8 mouse cellular contexts compared by ENCODE assay signal in the genomic region with DNA sequence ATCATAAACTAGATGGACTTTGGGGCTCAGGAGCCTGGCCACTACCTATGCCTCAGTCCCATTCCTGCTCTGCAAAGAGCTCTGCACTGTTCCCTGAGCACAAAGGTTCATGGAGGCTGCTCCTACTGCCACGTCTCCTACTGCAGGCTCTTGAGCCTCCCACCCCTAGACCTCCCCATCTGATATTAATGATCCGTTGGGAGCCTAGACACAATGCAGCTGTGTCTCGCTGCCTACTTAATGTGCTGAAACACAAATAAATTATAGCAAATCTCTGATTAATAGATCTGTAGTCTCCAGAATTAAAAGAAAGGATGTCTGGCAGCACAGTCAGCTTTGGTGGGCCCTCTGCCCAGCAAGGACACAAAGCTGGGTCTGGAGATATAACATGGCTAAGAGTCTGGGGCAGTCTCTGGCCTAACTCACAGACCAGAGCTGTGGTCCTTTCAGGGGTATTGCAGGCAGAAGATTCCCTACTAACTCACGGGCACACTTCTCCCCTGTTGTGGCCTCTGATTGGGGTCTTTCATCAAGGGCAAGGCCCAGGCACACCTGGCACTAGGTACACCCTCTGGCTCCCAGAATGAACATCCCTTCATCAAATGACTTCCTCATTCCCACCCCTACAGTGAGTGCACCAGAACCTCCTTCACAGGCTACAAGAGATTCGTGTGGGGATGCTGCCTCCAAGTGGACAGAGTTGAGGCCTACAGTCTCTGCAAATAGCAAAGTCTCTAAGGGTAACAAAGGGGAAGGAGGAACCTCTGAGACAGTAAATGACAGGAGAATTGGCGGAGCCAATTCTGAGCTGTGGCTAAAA. TPM values are rescaled to one million over a fixed set of nuclear protein-coding genes. Genes with fewer than 3 reads are reported as not detected.
DNase-seq lines count a peak whose midpoint lies in the region; ATAC-seq and TF ChIP-seq lines count a peak whose summit lies in the region.

No protein-coding gene starts in this region.

- DNase-seq in MEL-GATA-1-ER (ENCODE audit: extremely low read depth, low read depth): peak; percentile 80
- peak; percentile 82 for DNase-seq in cerebellum, adult 11 months
- DNase-seq in forebrain, embryonic 14.5 days (ENCODE audit: low spot score): peak; percentile 91
- DNase-seq in layer of hippocampus, adult 8-10 months (ENCODE audit: low spot score in 2 of 2): peak; percentile 64 to 81
- DNase-seq in ovary, postnatal 10 days (ENCODE audit: low spot score): peak; percentile 42
- peak; percentile 66 for DNase-seq in thymus, adult 2 months

- no peaks in the 10 kb centered on the region for H3K27me3 ChIP-seq in forebrain, embryonic 14.5 days (replicated peaks; ENCODE audit: control insufficient read depth, insufficient read depth, low read length)
- no peaks in the 10 kb centered on the region for H3K27me3 ChIP-seq in lung, embryonic 15.5 days
- no peaks in the 10 kb centered on the region for H3K27me3 ChIP-seq in thymus, adult 2 months (ENCODE audit: control insufficient read depth, insufficient read depth, low read length)

- H3K4me3 ChIP-seq in forebrain, embryonic 14.5 days (ENCODE audit: low read depth, low read length): no peak overlapping the region
- no peak overlapping the region for H3K4me3 ChIP-seq in lung, embryonic 15.5 days
- no peak overlapping the region for H3K4me3 ChIP-seq in thymus, adult 2 months (ENCODE audit: control insufficient read depth, insufficient read depth, low read length)

- no peaks in the 10 kb centered on the region for H3K9me3 ChIP-seq in forebrain, embryonic 14.5 days (replicated peaks; ENCODE audit: control insufficient read depth, low read length)
- no peaks in the 10 kb centered on the region for H3K9me3 ChIP-seq in lung, embryonic 15.5 days

- no peak overlapping the region for H3K4me2 ChIP-seq in forebrain, embryonic 14.5 days (ENCODE audit: low read length)
- H3K4me2 ChIP-seq in lung, embryonic 15.5 days: no peak overlapping the region

- WGBS in forebrain, embryonic 14.5 days: 44% methylated on average over 6 of the region's 6 CpGs
- WGBS in lung, embryonic 15.5 days: 50% methylated on average over 6 of the region's 6 CpGs
- 65% methylated on average over 6 of the region's 6 CpGs for WGBS in thymus, adult 2 months

- H3K4me1 ChIP-seq in forebrain, embryonic 14.5 days (ENCODE audit: control insufficient read depth, insufficient read depth, low read length): no peaks in the 10 kb centered on the region
- no peaks in the 10 kb centered on the region for H3K4me1 ChIP-seq in lung, embryonic 15.5 days
- H3K4me1 ChIP-seq in thymus, adult 2 months (replicated peaks; ENCODE audit: control insufficient read depth, insufficient read depth, low read length): no peaks in the 10 kb centered on the region; the same call in 1 of the 2 replicates

- peak; percentile 93 for ATAC-seq in forebrain, embryonic 14.5 days
- peak; percentile 93 to 97 for ATAC-seq in hematopoietic stem cell, adult 5-6 weeks (replicated peaks in 1 of 2; ENCODE audit: insufficient read depth in 1 of 2, low FRiP score in 2 of 2, low TSS enrichment in 1 of 2, low read depth in 1 of 2, poor library complexity in 2 of 2, severe bottlenecking in 2 of 2)
- ATAC-seq in lung, embryonic 15.5 days (ENCODE audit: borderline replicate concordance, extremely low read depth, low FRiP score, low TSS enrichment): peak; percentile 56; the same call in 1 of the 2 replicates

- H3K9ac ChIP-seq in forebrain, embryonic 14.5 days (ENCODE audit: low read length): no peak overlapping the region
- no peak overlapping the region for H3K9ac ChIP-seq in lung, embryonic 15.5 days

- no peak overlapping the region for H3K27ac ChIP-seq in forebrain, embryonic 14.5 days (ENCODE audit: low read depth, low read length)
- no peak overlapping the region for H3K27ac ChIP-seq in lung, embryonic 15.5 days
- no peak overlapping the region for H3K27ac ChIP-seq in thymus, adult 2 months (ENCODE audit: control insufficient read depth, insufficient read depth, low read length)

- no peak for TF ChIP-seq CTCF in thymus, adult 2 months (IDR thresholded peaks at IDR 0.05; ENCODE audit: borderline replicate concordance, control insufficient read depth, extremely low read depth, insufficient read depth, low read length, poor library complexity)

- peaks cover 32% of the 10 kb centered on the region for H3K36me3 ChIP-seq in forebrain, embryonic 14.5 days (ENCODE audit: control insufficient read depth, insufficient read depth, low read length)
- peaks cover 23% of the 10 kb centered on the region for H3K36me3 ChIP-seq in lung, embryonic 15.5 days
- no peaks in the 10 kb centered on the region; the same call in 1 of the 2 replicates for H3K36me3 ChIP-seq in thymus, adult 2 months (ENCODE audit: control insufficient read depth, insufficient read depth, low read length)

- TF ChIP-seq POLR2A in thymus, adult 2 months (IDR thresholded peaks at IDR 0.05; ENCODE audit: control insufficient read depth, extremely low read depth, insufficient read depth, low read length, poor library complexity): no peak

RNA-seq across cellular contexts. Expression of gene Chid1, which starts 14.7 kb away (rescaled TPM):
- polyA plus RNA-seq in forebrain, embryonic 14.5 days (2014; fragmentation: Nextera tagmentation; extraction: Ambion mirVana): 32.7 and 37.1 TPM in 2 replicates
- total RNA-seq in hematopoietic stem cell, adult 5-6 weeks (2017): 16.6 and 26.5 TPM in 2 replicates
- total RNA-seq in layer of hippocampus, adult 8-10 months (2022): 10 to 100 TPM; 74.8 to 80.6 (median 76.0) TPM
- polyA plus RNA-seq in lung, embryonic 15.5 days (2015; fragmentation: Nextera tagmentation; extraction: Ambion mirVana): 39.5 and 40.9 TPM in 2 replicates
- polyA plus RNA-seq in thymus, adult 2 months (2012; rRNA removed): 26.5 and 36.8 TPM in 2 replicates

RNA-seq across cellular contexts. Expression of gene Ap2a2, which starts 37.0 kb away (rescaled TPM):
- polyA plus RNA-seq in forebrain, embryonic 14.5 days (2014; fragmentation: Nextera tagmentation; extraction: Ambion mirVana): 72.4 and 83.6 TPM in 2 replicates
- 38.4 and 40.7 TPM in 2 replicates for total RNA-seq in hematopoietic stem cell, adult 5-6 weeks (2017)
- 100 to 1,000 TPM; 217 to 253 (median 230) TPM for total RNA-seq in layer of hippocampus, adult 8-10 months (2022)
- polyA plus RNA-seq in lung, embryonic 15.5 days (2015; fragmentation: Nextera tagmentation; extraction: Ambion mirVana): 69.1 and 73.4 TPM in 2 replicates
- 40.9 and 45.7 TPM in 2 replicates for polyA plus RNA-seq in thymus, adult 2 months (2012; rRNA removed)

RNA-seq across cellular contexts. Expression of gene Tspan4, which starts 49.9 kb away (rescaled TPM):
- polyA plus RNA-seq in forebrain, embryonic 14.5 days (2014; fragmentation: Nextera tagmentation; extraction: Ambion mirVana): 29.9 and 30.9 TPM in 2 replicates
- total RNA-seq in hematopoietic stem cell, adult 5-6 weeks (2017): 61.4 and 81.5 TPM in 2 replicates
- total RNA-seq in layer of hippocampus, adult 8-10 months (2022): 10 to 100 TPM; 14.7 to 38.7 (median 26.7) TPM
- 96.9 and 100 TPM in 2 replicates for polyA plus RNA-seq in lung, embryonic 15.5 days (2015; fragmentation: Nextera tagmentation; extraction: Ambion mirVana)
- polyA plus RNA-seq in thymus, adult 2 months (2012; rRNA removed): 36.9 and 45.1 TPM in 2 replicates

RNA-seq across cellular contexts. Expression of gene Polr2l, which starts 50.0 kb away (rescaled TPM):
- 72.2 and 79.3 TPM in 2 replicates for polyA plus RNA-seq in forebrain, embryonic 14.5 days (2014; fragmentation: Nextera tagmentation; extraction: Ambion mirVana)
- 26.8 and 30.0 TPM in 2 replicates for total RNA-seq in hematopoietic stem cell, adult 5-6 weeks (2017)
- 10 to 100 TPM; 32.4 to 40.6 (median 35.1) TPM for total RNA-seq in layer of hippocampus, adult 8-10 months (2022)
- polyA plus RNA-seq in lung, embryonic 15.5 days (2015; fragmentation: Nextera tagmentation; extraction: Ambion mirVana): 66.9 and 69.2 TPM in 2 replicates
- 31.1 and 39.3 TPM in 2 replicates for polyA plus RNA-seq in thymus, adult 2 months (2012; rRNA removed)

RNA-seq across cellular contexts. Expression of gene Cd151, which starts 57.8 kb away (rescaled TPM):
- polyA plus RNA-seq in forebrain, embryonic 14.5 days (2014; fragmentation: Nextera tagmentation; extraction: Ambion mirVana): 56.8 and 60.4 TPM in 2 replicates
- total RNA-seq in hematopoietic stem cell, adult 5-6 weeks (2017): 45.0 and 46.6 TPM in 2 replicates
- 10 to 100 TPM; 27.3 to 42.2 (median 32.0) TPM for total RNA-seq in layer of hippocampus, adult 8-10 months (2022)
- polyA plus RNA-seq in lung, embryonic 15.5 days (2015; fragmentation: Nextera tagmentation; extraction: Ambion mirVana): 24.4 and 30.7 TPM in 2 replicates
- 132 and 186 TPM in 2 replicates for polyA plus RNA-seq in thymus, adult 2 months (2012; rRNA removed)
